Mouse (Mus musculus) cerebellum, adult 11 months (tissue): ENCODE data around the gene Ptgir.

ENCODE experiments used
- DNase-seq: peaks from one replicate; pipeline ENCODE4 v3.0.0; 2022

Gene Ptgir

GRCm38 (mm10) chr7:16906281-16906680 is at the start of gene Ptgir:
Ptgir (plus strand) TSS chr7:16906490.
- DNase-seq, result no peak

GRCm38 (mm10) chr7:16858336-16858735 is 48.0 kb upstream of the Ptgir start:
- no peak for DNase-seq

- DNase-seq, result peak; percentile 56
Observed at GRCm38 (mm10) chr7:16859902-16860651, 46.2 kb upstream of the Ptgir start.

- DNase-seq, result no peak
Observed at GRCm38 (mm10) chr7:16867488-16867887, 38.8 kb upstream of the Ptgir start.

GRCm38 (mm10) chr7:16869497-16869896 is 36.8 kb upstream of the Ptgir start:
- peak; percentile 91 for DNase-seq

- DNase-seq, result no peak
Observed at GRCm38 (mm10) chr7:16871600-16871999, 34.7 kb upstream of the Ptgir start.

- no peak for DNase-seq
Observed at GRCm38 (mm10) chr7:16872478-16872877, 33.8 kb upstream of the Ptgir start.

- DNase-seq, result no peak
Observed at GRCm38 (mm10) chr7:16873392-16873791, 32.9 kb upstream of the Ptgir start.

- peak; percentile 76 for DNase-seq
Observed at GRCm38 (mm10) chr7:16874190-16874589, 32.1 kb upstream of the Ptgir start.

GRCm38 (mm10) chr7:16874756-16875309 is 31.5 kb upstream of the Ptgir start:
- DNase-seq, result peak; percentile 100

GRCm38 (mm10) chr7:16875310-16875325 is 31.2 kb upstream of the Ptgir start, which contains the start of gene Dact3:
Dact3 (plus strand) TSS chr7:16875317.
- DNase-seq, result no peak

- DNase-seq, result no peak
Observed at GRCm38 (mm10) chr7:16875326-16875725, 31.0 kb upstream of the Ptgir start.

GRCm38 (mm10) chr7:16876006-16876405 is 30.3 kb upstream of the Ptgir start:
- no peak for DNase-seq

GRCm38 (mm10) chr7:16876608-16877007 is 29.7 kb upstream of the Ptgir start:
- no peak for DNase-seq

GRCm38 (mm10) chr7:16877717-16878116 is 28.6 kb upstream of the Ptgir start:
- DNase-seq, result no peak

GRCm38 (mm10) chr7:16879796-16880547 is 26.3 kb upstream of the Ptgir start:
- no peak for DNase-seq

GRCm38 (mm10) chr7:16880615-16881014 is 25.7 kb upstream of the Ptgir start:
- DNase-seq, result no peak

- DNase-seq, result no peak
Observed at GRCm38 (mm10) chr7:16883162-16883561, 23.1 kb upstream of the Ptgir start.

GRCm38 (mm10) chr7:16884334-16884733 is 22.0 kb upstream of the Ptgir start:
- no peak for DNase-seq

- DNase-seq, result no peak
Observed at GRCm38 (mm10) chr7:16885271-16885776, 21.0 kb upstream of the Ptgir start.

GRCm38 (mm10) chr7:16885905-16886304 is 20.4 kb upstream of the Ptgir start:
- no peak for DNase-seq

- no peak for DNase-seq
Observed at GRCm38 (mm10) chr7:16890536-16890935, 15.8 kb upstream of the Ptgir start.

- DNase-seq, result no peak
Observed at GRCm38 (mm10) chr7:16890944-16891343, 15.3 kb upstream of the Ptgir start.

GRCm38 (mm10) chr7:16891641-16892351 is 14.5 kb upstream of the Ptgir start, which contains the start of gene Gng8:
Gng8 (plus strand) TSS chr7:16891786.
- DNase-seq, result peak; percentile 81
